Comparison of ENCODE assay signal across 22 mouse cellular contexts in genomic region chr7:44583146-44583545, GRCm38 (mm10). TPM values are rescaled to one million over a fixed set of nuclear protein-coding genes. Genes with fewer than 3 reads are reported as not detected.
"Had no signal": no experiment of that assay in that cellular context is flagged by ENCODE, and none has a peak within 500 bp of the region (broad histone marks: within the 10 kb centered on the region; RNA-seq: fewer than 3 reads in every experiment).

No protein-coding gene starts in this region.

- H3K9ac ChIP-seq: limb, embryonic 12.5 days; limb, embryonic 15.5 days; liver, embryonic 14.5 days; liver, postnatal 0 days; midbrain, embryonic 15.5 days; neural tube, embryonic 12.5 days; neural tube, embryonic 15.5 days had no signal

- H3K4me3 ChIP-seq: limb, embryonic 12.5 days; limb, embryonic 15.5 days; megakaryocyte, embryonic 14.5 days; midbrain, embryonic 10.5 days; midbrain, embryonic 15.5 days; neural tube, embryonic 12.5 days; neural tube, embryonic 15.5 days had no signal

- H3K9me3 ChIP-seq: limb, embryonic 12.5 days; limb, embryonic 15.5 days; midbrain, embryonic 15.5 days; neural tube, embryonic 12.5 days; neural tube, embryonic 15.5 days had no signal

- H3K4me2 ChIP-seq: limb, embryonic 12.5 days; limb, embryonic 15.5 days; liver, embryonic 11.5 days; midbrain, embryonic 15.5 days; neural tube, embryonic 12.5 days; neural tube, embryonic 15.5 days had no signal

- H3K27me3 ChIP-seq: midbrain, embryonic 15.5 days had no signal

- ATAC-seq: intestine, postnatal 0 days; liver, postnatal 0 days; midbrain, embryonic 15.5 days had no signal

- H3K27ac ChIP-seq: kidney, postnatal 0 days; limb, embryonic 12.5 days; limb, embryonic 15.5 days; liver, embryonic 14.5 days; midbrain, embryonic 10.5 days; midbrain, embryonic 15.5 days; neural tube, embryonic 12.5 days; neural tube, embryonic 15.5 days had no signal

- DNase-seq: kidney, adult 2 months; kidney, postnatal 25 days; left cerebral cortex, postnatal 4 days; liver, postnatal 0 days; right cerebral cortex, adult 18-20 months; right cerebral cortex, postnatal 14 days; right cerebral cortex, postnatal 4 days; spleen, adult 18-20 months; thymus, adult 18-20 months; thymus, postnatal 36 days had no signal

- H3K36me3 ChIP-seq: limb, embryonic 12.5 days; limb, embryonic 15.5 days; midbrain, embryonic 10.5 days; midbrain, embryonic 15.5 days; neural tube, embryonic 12.5 days; neural tube, embryonic 15.5 days had no signal

RNA-seq across cellular contexts. Expression of gene Spib, which starts 51.3 kb away (rescaled TPM):
- polyA plus RNA-seq: kidney, embryonic 14.5 days; midbrain, embryonic 10.5 days; neural tube, embryonic 12.5 days; neural tube, embryonic 15.5 days had no signal
